Mouse (Mus musculus) induced T-regulatory cell, adult 2 months (primary cell): ENCODE measurements at regions not wholly inside any gene's neighbourhood (a gene's known extent, or its start where the extent isn't known, plus 50 kb on each side); places are given as distances from the start of the nearest gene placed in this dataset.

Experiments
- DNase-seq: peaks from one replicate; pipeline ENCODE4 v3.0.0-alpha.2; 2012; ENCODE audit warnings: low read depth

GRCm38 (mm10) chr11:19073265-19073664, 54.5 kb upstream of the Meis1 start:
- DNase-seq = no peak

GRCm38 (mm10) chr11:19073887-19074564, 55.2 kb upstream of the Meis1 start:
- no peak for DNase-seq

GRCm38 (mm10) chr11:19091101-19091857, 72.5 kb upstream of the Meis1 start:
- DNase-seq = no peak

- no peak for DNase-seq
These were observed 74.4 kb upstream of the Meis1 start for GRCm38 (mm10) chr11:19092967-19093745.

GRCm38 (mm10) chr11:19093749-19094148, 75.0 kb upstream of the Meis1 start:
- no peak for DNase-seq

GRCm38 (mm10) chr11:19094183-19094582, 75.4 kb upstream of the Meis1 start:
- no peak for DNase-seq

- no peak for DNase-seq
These were observed 84.3 kb upstream of the Meis1 start for GRCm38 (mm10) chr11:19102981-19103568.

- DNase-seq = no peak
These were observed 88.4 kb upstream of the Meis1 start for GRCm38 (mm10) chr11:19107180-19107579.

GRCm38 (mm10) chr11:19109055-19109454, 90.3 kb upstream of the Meis1 start:
- DNase-seq = no peak

GRCm38 (mm10) chr11:19111916-19112575, 93.3 kb upstream of the Meis1 start:
- DNase-seq = no peak

- DNase-seq = no peak
These were observed 98.3 kb upstream of the Meis1 start for GRCm38 (mm10) chr11:19117121-19117520.

- DNase-seq = no peak
These were observed 99.5 kb upstream of the Meis1 start for GRCm38 (mm10) chr11:19118258-19118657.

- DNase-seq = no peak
These were observed 101.4 kb upstream of the Meis1 start for GRCm38 (mm10) chr11:19119927-19120827.

- no peak for DNase-seq
These were observed 102.1 kb upstream of the Meis1 start for GRCm38 (mm10) chr11:19120871-19121270.

- no peak for DNase-seq
These were observed 116.7 kb upstream of the Meis1 start for GRCm38 (mm10) chr11:19135375-19136050.

- no peak for DNase-seq
These were observed 119.6 kb upstream of the Meis1 start for GRCm38 (mm10) chr11:19138423-19138822.

- DNase-seq = no peak
These were observed 120.0 kb upstream of the Meis1 start for GRCm38 (mm10) chr11:19138831-19139230.

- DNase-seq = no peak
These were observed 124.6 kb upstream of the Meis1 start for GRCm38 (mm10) chr11:19143267-19144000.

- DNase-seq = no peak
These were observed 125.7 kb upstream of the Meis1 start for GRCm38 (mm10) chr11:19144506-19144905.

GRCm38 (mm10) chr11:19145263-19145662, 126.5 kb upstream of the Meis1 start:
- DNase-seq = no peak
